Mouse (Mus musculus) kidney, embryonic 14.5 days (tissue): ENCODE data around the gene Gm10644. TPM values are rescaled to one million over a fixed set of nuclear protein-coding genes. Genes with fewer than 3 reads are reported as not detected.
A peak's percentile ranks its signal among the peaks of the same experiment; 100 is the strongest.

Source experiments
- ATAC-seq: fragments of 200-750 bp; cut with Nextera tagmentation; 2 replicates; pipeline ENCODE4 v1.8.0; 2017; ENCODE audit warnings: moderate number of reproducible peaks, mild to moderate bottlenecking, moderate TSS enrichment, moderate library complexity; ENCODE audit not compliant: low FRiP score, low TSS enrichment
- H3K27ac ChIP-seq: fragments of 300-500 bp; sonication (generic); 2 replicates; pipeline ENCODE4 v1.5.1; 2014; ENCODE audit warnings: low read depth, mild to moderate bottlenecking, low read length, moderate library complexity, mixed read lengths
- H3K27me3 ChIP-seq: fragments of 300-500 bp; sonication (generic); 2 replicates; pipeline ENCODE4 v1.6.1; 2014; ENCODE audit warnings: mild to moderate bottlenecking, low read length; ENCODE audit not compliant: control insufficient read depth, insufficient read depth
- H3K36me3 ChIP-seq: fragments of 300-500 bp; sonication (generic); 2 replicates; pipeline ENCODE4 v1.6.1; 2014; ENCODE audit warnings: low read length, mixed read lengths; ENCODE audit not compliant: control insufficient read depth, insufficient read depth
- H3K4me1 ChIP-seq: fragments of 300-500 bp; sonication (generic); 2 replicates; pipeline ENCODE4 v1.6.1; 2014; ENCODE audit warnings: low read length, mixed read lengths; ENCODE audit not compliant: control insufficient read depth, insufficient read depth
- H3K4me2 ChIP-seq: fragments of 300-500 bp; sonication (generic); replicated peaks from 2 replicates; pipeline ENCODE4 v1.6.1; 2014; ENCODE audit warnings: low read depth, mild to moderate bottlenecking, low read length
- H3K4me3 ChIP-seq: fragments of 300-500 bp; sonication (generic); 2 replicates; pipeline ENCODE4 v1.5.1; 2014; ENCODE audit warnings: mild to moderate bottlenecking, low read length
- H3K9ac ChIP-seq: fragments of 300-500 bp; sonication (generic); 2 replicates; pipeline ENCODE4 v1.6.1; 2014; ENCODE audit warnings: low read depth, mild to moderate bottlenecking, low read length, moderate library complexity
- H3K9me3 ChIP-seq: fragments of 300-500 bp; sonication (generic); 2 replicates; pipeline ENCODE4 v1.6.1; 2016; ENCODE audit warnings: low read length; ENCODE audit not compliant: control insufficient read depth
- WGBS: fragments of 180-500 bp; shearing (Covaris S2); extraction: QIAGEN DNeasy Blood & Tissue Kit; methylation state at CpG from one replicate; pipeline ENCODE4 v1.1.7; 2014; 5-methylcytosine and 5-hydroxymethylcytosine counted together
- polyA plus RNA-seq: library from polyadenylated mRNA; unstranded; fragments of >200 nt; fragmentation: Nextera tagmentation; extraction: Ambion mirVana; gene quantifications from 2 replicates; pipeline ENCODE4 v1.2.1, GENCODE M21; 2014

Gene Gm10644
- polyA plus RNA-seq, 1 experiment from 2014 or later = 0.61 TPM

DNA sequence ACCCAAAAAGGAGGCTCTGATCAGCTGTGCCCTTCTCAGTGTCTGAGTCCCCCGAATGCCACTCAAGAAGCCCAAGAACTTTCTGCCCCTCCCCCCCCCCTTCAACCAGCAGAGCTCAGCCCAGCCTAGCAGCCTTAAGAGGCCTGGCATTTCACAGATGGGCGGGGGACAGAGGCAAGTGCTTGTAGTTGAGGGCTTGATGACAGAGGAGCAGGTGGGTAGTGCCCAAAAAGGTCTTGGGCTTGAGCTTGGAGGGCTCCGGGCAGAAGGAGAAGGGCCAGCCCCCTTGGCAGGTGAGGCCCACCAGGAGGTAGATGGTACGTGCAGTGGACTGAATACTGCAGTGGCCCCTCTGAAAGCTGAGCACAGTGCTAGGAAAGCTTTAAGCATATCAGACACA lies 19.5 kb upstream of the Gm10644 start:
- no peak overlapping the region for H3K27ac ChIP-seq
- peaks cover 16% of the 10 kb centered on the region for H3K36me3 ChIP-seq
- H3K9ac ChIP-seq = peak overlapping the region; percentile 5; the same call in 1 of the 2 replicates
- no peak overlapping the region for H3K4me2 ChIP-seq
- H3K4me1 ChIP-seq = peaks cover 27% of the 10 kb centered on the region
- no peak for ATAC-seq
- no peaks in the 10 kb centered on the region for H3K9me3 ChIP-seq
- no peaks in the 10 kb centered on the region for H3K27me3 ChIP-seq
- H3K4me3 ChIP-seq = no peak overlapping the region
- 84% methylated on average over 4 of the region's 4 CpGs for WGBS

DNA sequence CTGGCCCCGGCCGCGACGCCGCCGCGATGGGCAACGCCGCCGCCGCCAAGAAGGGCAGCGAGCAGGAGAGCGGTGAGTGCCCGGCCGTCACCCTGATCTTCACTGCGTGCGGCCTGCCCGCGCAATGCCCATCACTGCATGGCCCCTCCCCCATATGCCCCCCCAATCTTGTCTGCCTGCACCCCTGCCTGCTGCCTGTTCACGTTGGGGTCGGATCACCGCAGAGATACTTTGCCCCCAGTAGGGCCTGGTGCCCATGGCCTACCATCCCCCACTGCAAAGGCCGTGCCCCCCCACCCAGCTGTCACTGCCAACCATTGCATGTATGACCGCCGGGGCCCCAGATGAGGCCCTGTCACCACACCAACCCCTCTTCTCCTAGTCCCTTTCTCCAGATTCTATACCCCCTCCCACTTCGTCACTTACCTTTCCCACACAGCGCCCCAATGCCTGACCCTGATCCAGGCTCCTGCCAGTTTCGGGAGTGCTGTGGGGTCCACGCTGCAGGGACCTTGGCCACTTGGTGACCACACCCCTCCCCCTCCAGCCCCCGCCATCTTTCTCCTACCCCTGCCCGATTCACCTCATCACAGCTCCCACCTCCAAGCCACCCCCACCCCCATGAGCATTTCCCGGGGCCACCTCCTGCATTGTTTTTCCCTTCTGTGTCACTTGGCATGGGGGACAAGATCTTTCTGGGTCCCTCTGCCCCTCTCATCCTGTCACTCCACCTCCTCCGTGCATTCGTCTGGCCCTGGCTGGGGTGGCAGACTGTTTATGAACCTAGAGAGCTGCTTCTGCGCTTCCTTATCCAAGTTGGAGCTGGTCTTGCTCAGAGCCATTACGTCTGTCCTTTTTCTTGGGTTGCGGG lies 18.4 kb upstream of the Gm10644 start:
- H3K36me3 ChIP-seq = peaks cover 23% of the 10 kb centered on the region
- ATAC-seq = peak; percentile 28
- 0 out of 2 replicates have a peak overlapping the region, but pooled peaks have one; percentile 11 for H3K27ac ChIP-seq
- peak overlapping the region; percentile 92 for H3K4me3 ChIP-seq
- 4% methylated on average over 21 of the region's 37 CpGs for WGBS
- H3K27me3 ChIP-seq = no peaks in the 10 kb centered on the region
- H3K4me1 ChIP-seq = peaks cover 27% of the 10 kb centered on the region
- peak overlapping the region; percentile 89 for H3K9ac ChIP-seq
- H3K9me3 ChIP-seq = no peaks in the 10 kb centered on the region
- H3K4me2 ChIP-seq = peak overlapping the region; percentile 94

GRCm38 (mm10) chr8:83972150-83973120 lies 17.4 kb upstream of the Gm10644 start, which contains the start of gene Prkaca:
Gene Prkaca, plus strand, starts transcription at chr8:83972993.
- H3K27ac ChIP-seq = 0 out of 2 replicates have a peak within 1 kb of the TSS, but pooled peaks have one; percentile 51
- no peaks in the 10 kb centered on the region for H3K9me3 ChIP-seq
- H3K4me3 ChIP-seq = peak within 1 kb of the TSS; percentile 92
- peaks cover 28% of the 10 kb centered on the region for H3K36me3 ChIP-seq
- H3K4me1 ChIP-seq = peaks cover 23% of the 10 kb centered on the region
- peak within 1 kb of the TSS; percentile 94 for H3K4me2 ChIP-seq
- peak; percentile 100 for ATAC-seq
- H3K9ac ChIP-seq = peak within 1 kb of the TSS; percentile 89
- under 1% methylated on average over 77 of the region's 94 CpGs for WGBS
- H3K27me3 ChIP-seq = no peaks in the 10 kb centered on the region

GRCm38 (mm10) chr8:83971661-83972060 lies 16.7 kb upstream of the Gm10644 start:
- Histone ChIP-seq H3K27me3 (no peaks in the 10 kb centered on the region), H3K4me2 (peak overlapping the region; percentile 82), H3K36me3 (peaks cover 35% of the 10 kb centered on the region), H3K9me3 (no peaks in the 10 kb centered on the region), H3K27ac (no peak overlapping the region), H3K4me1 (peaks cover 16% of the 10 kb centered on the region; the same call in 1 of the 2 replicates), H3K9ac (no peak overlapping the region), H3K4me3 (peak overlapping the region; percentile 92)
- 78% methylated on average over 6 of the region's 6 CpGs for WGBS
- no peak for ATAC-seq

GRCm38 (mm10) chr8:83971121-83971520 lies 16.1 kb upstream of the Gm10644 start:
- WGBS = 91% methylated on average over 4 of the region's 4 CpGs
- no peak for ATAC-seq
- H3K9ac ChIP-seq = no peak overlapping the region
- H3K36me3 ChIP-seq = peaks cover 34% of the 10 kb centered on the region
- H3K27me3 ChIP-seq = no peaks in the 10 kb centered on the region
- H3K9me3 ChIP-seq = no peaks in the 10 kb centered on the region
- H3K27ac ChIP-seq = no peak overlapping the region
- no peak overlapping the region for H3K4me3 ChIP-seq
- H3K4me2 ChIP-seq = no peak overlapping the region
- H3K4me1 ChIP-seq = peaks cover 16% of the 10 kb centered on the region; the same call in 1 of the 2 replicates

DNA sequence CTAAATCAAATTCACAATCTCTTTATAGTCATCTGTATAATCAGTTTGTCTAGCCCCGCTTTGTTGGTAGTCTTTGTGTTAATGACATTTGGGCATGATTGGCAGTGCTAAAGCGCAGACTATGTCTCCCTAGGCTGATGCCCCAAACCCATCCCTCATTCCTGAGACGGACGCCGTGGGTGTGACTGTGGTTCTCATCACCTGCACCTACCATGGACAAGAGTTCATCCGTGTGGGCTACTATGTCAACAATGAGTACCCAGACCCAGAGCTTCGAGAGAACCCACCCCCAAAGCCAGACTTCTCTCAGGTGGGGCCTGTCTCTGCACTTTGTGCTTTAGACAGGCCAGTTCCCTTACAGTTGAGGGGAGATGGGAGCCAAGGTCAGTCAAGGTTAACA lies 12.7 kb upstream of the Gm10644 start:
- no peak overlapping the region for H3K9ac ChIP-seq
- ATAC-seq = no peak
- H3K27me3 ChIP-seq = no peaks in the 10 kb centered on the region
- WGBS = 97% methylated on average over 7 of the region's 7 CpGs
- no peak overlapping the region for H3K4me2 ChIP-seq
- H3K9me3 ChIP-seq = no peaks in the 10 kb centered on the region
- H3K36me3 ChIP-seq = peaks cover 35% of the 10 kb centered on the region
- no peak overlapping the region for H3K27ac ChIP-seq
- no peak overlapping the region for H3K4me3 ChIP-seq
- H3K4me1 ChIP-seq = 0 out of 2 replicates have a peak, but pooled peaks cover 2% of the 10 kb centered on the region

DNA sequence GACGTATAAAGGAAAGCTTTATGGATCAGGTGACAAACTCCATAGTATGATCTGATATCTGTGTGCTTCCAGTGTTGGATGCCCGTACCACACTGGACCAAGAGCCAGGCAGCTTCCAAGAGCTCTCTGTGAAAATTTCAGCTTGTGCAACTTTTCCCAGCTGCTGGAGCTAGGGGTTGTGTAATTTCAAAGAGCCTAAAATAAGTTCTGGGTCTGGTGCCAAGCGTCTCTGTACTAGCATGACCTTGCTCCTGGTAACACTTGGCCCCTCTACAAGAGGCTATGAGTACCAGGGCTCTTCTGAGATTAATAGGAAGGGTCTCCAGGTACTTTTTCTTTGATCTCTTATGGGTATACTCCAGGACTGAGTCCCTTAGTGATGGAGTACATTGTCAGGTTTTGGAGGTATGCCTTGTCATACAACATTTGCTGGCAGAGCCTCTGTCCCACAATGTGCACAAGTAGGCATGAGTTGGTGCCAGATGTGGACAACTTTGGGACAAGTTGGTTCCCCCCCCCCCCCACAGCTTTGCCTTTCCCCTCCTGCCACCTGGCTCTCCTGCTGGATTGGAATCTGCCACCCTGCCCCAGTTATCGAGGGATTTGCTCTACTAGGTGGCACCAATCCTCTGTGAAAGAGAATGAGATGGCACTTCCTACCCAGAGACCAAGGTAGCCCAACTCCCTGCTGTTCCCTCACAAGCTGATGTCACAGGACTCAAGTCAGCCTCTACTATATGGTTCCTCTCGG lies 9.2 kb upstream of the Gm10644 start:
- H3K27me3 ChIP-seq = no peaks in the 10 kb centered on the region
- no peak overlapping the region for H3K4me3 ChIP-seq
- ATAC-seq = no peak
- H3K9ac ChIP-seq = no peak overlapping the region
- peaks cover 28% of the 10 kb centered on the region for H3K36me3 ChIP-seq
- no peaks in the 10 kb centered on the region for H3K9me3 ChIP-seq
- no peak overlapping the region for H3K27ac ChIP-seq
- 91% methylated on average over 5 of the region's 5 CpGs for WGBS
- H3K4me1 ChIP-seq = no peaks in the 10 kb centered on the region
- no peak overlapping the region for H3K4me2 ChIP-seq

- Histone ChIP-seq H3K9ac (peak overlapping the region; percentile 68; the same call in 1 of the 2 replicates), H3K4me2 (peak overlapping the region; percentile 91), H3K36me3 (no peaks in the 10 kb centered on the region), H3K27ac (no peak overlapping the region), H3K4me3 (peak overlapping the region; percentile 79), H3K27me3 (no peaks in the 10 kb centered on the region), H3K4me1 (peaks cover 18% of the 10 kb centered on the region), H3K9me3 (no peaks in the 10 kb centered on the region)
- 23% methylated on average over 1 of the region's 1 CpGs for WGBS
- no peak for ATAC-seq
Observed at GRCm38 (mm10) chr8:83956789-83957188, 1.8 kb upstream of the Gm10644 start.
